Mouse (Mus musculus): ENCODE measurements at regions not wholly inside any gene's neighbourhood (a gene's known extent, or its start where the extent isn't known, plus 50 kb on each side); places are given as distances from the start of the nearest gene placed in this dataset.

GRCm38 (mm10) chr16:21308513-21308912 lies 104.0 kb downstream of the Ephb3 start:
- TF ChIP-seq CTCF (IDR thresholded peaks at IDR 0.05; ENCODE audit: control insufficient read depth, insufficient read depth, insufficient replicate concordance, low read depth, low read length) (no peak), POLR2A (IDR thresholded peaks at IDR 0.05; ENCODE audit: control insufficient read depth, low read depth, low read length) (no peak)
- H3K4me1 ChIP-seq (ENCODE audit: control insufficient read depth, insufficient read depth, low read length): peaks cover 11% of the 10 kb centered on the region
- H3K4me3 ChIP-seq (ENCODE audit: control insufficient read depth, low read depth, low read length): no peak overlapping the region
- no peaks in the 10 kb centered on the region for H3K36me3 ChIP-seq (ENCODE audit: control insufficient read depth, insufficient read depth, low read length)
- no peak overlapping the region for H3K27ac ChIP-seq (ENCODE audit: control insufficient read depth, insufficient read depth, low read depth, low read length)
- no peaks in the 10 kb centered on the region; the same call in 1 of the 2 replicates for H3K27me3 ChIP-seq (ENCODE audit: control insufficient read depth, insufficient read depth, low read length)

- H3K27me3 ChIP-seq (ENCODE audit: control insufficient read depth, insufficient read depth, low read length): no peaks in the 10 kb centered on the region; the same call in 1 of the 2 replicates
- peaks cover 11% of the 10 kb centered on the region for H3K4me1 ChIP-seq (ENCODE audit: control insufficient read depth, insufficient read depth, low read length)
- TF ChIP-seq CTCF (IDR thresholded peaks at IDR 0.05; ENCODE audit: control insufficient read depth, insufficient read depth, insufficient replicate concordance, low read depth, low read length): no peak
- no peak for TF ChIP-seq POLR2A (IDR thresholded peaks at IDR 0.05; ENCODE audit: control insufficient read depth, low read depth, low read length)
These were observed 106.4 kb downstream of the Ephb3 start for GRCm38 (mm10) chr16:21310636-21311615.

GRCm38 (mm10) chr16:21311781-21312180 lies 107.2 kb downstream of the Ephb3 start:
- H3K4me3 ChIP-seq (ENCODE audit: control insufficient read depth, low read depth, low read length): no peak overlapping the region

More at GRCm38 (mm10) chr16:21310636-21311615, 106.4 kb downstream of the Ephb3 start:
- H3K27ac ChIP-seq (ENCODE audit: control insufficient read depth, insufficient read depth, low read depth, low read length): no peak overlapping the region
- H3K36me3 ChIP-seq (ENCODE audit: control insufficient read depth, insufficient read depth, low read length): no peaks in the 10 kb centered on the region
- peak overlapping the region; percentile 33 for H3K4me3 ChIP-seq (ENCODE audit: control insufficient read depth, low read depth, low read length)

GRCm38 (mm10) chr16:21315751-21316151 lies 107.2 kb upstream of the Vps8 start:
- no peak overlapping the region for H3K27ac ChIP-seq (ENCODE audit: control insufficient read depth, insufficient read depth, low read depth, low read length)
- no peaks in the 10 kb centered on the region; the same call in 1 of the 2 replicates for H3K27me3 ChIP-seq (ENCODE audit: control insufficient read depth, insufficient read depth, low read length)
- H3K4me3 ChIP-seq (ENCODE audit: control insufficient read depth, low read depth, low read length): no peak overlapping the region
- H3K4me1 ChIP-seq (ENCODE audit: control insufficient read depth, insufficient read depth, low read length): peaks cover 6% of the 10 kb centered on the region
- no peaks in the 10 kb centered on the region for H3K36me3 ChIP-seq (ENCODE audit: control insufficient read depth, insufficient read depth, low read length)
- TF ChIP-seq CTCF (IDR thresholded peaks at IDR 0.05; ENCODE audit: control insufficient read depth, insufficient read depth, insufficient replicate concordance, low read depth, low read length) (no peak), POLR2A (IDR thresholded peaks at IDR 0.05; ENCODE audit: control insufficient read depth, low read depth, low read length) (no peak)

More at GRCm38 (mm10) chr16:21311781-21312180, 107.2 kb downstream of the Ephb3 start:
- Histone ChIP-seq H3K27ac (ENCODE audit: control insufficient read depth, insufficient read depth, low read depth, low read length) (no peak overlapping the region), H3K36me3 (ENCODE audit: control insufficient read depth, insufficient read depth, low read length) (no peaks in the 10 kb centered on the region), H3K4me1 (ENCODE audit: control insufficient read depth, insufficient read depth, low read length) (peaks cover 11% of the 10 kb centered on the region), H3K27me3 (ENCODE audit: control insufficient read depth, insufficient read depth, low read length) (no peaks in the 10 kb centered on the region; the same call in 1 of the 2 replicates)
- TF ChIP-seq POLR2A (IDR thresholded peaks at IDR 0.05; ENCODE audit: control insufficient read depth, low read depth, low read length) (no peak), CTCF (IDR thresholded peaks at IDR 0.05; ENCODE audit: control insufficient read depth, insufficient read depth, insufficient replicate concordance, low read depth, low read length) (no peak)

- Histone ChIP-seq H3K27ac (ENCODE audit: control insufficient read depth, insufficient read depth, low read depth, low read length) (no peak overlapping the region), H3K27me3 (ENCODE audit: control insufficient read depth, insufficient read depth, low read length) (no peaks in the 10 kb centered on the region), H3K4me1 (ENCODE audit: control insufficient read depth, insufficient read depth, low read length) (no peaks in the 10 kb centered on the region), H3K36me3 (ENCODE audit: control insufficient read depth, insufficient read depth, low read length) (no peaks in the 10 kb centered on the region), H3K4me3 (ENCODE audit: control insufficient read depth, low read depth, low read length) (no peak overlapping the region)
- TF ChIP-seq POLR2A (IDR thresholded peaks at IDR 0.05; ENCODE audit: control insufficient read depth, low read depth, low read length): no peak
- TF ChIP-seq CTCF (IDR thresholded peaks at IDR 0.05; ENCODE audit: control insufficient read depth, insufficient read depth, insufficient replicate concordance, low read depth, low read length): no peak
These were observed 104.8 kb upstream of the Vps8 start for GRCm38 (mm10) chr16:21318009-21318639.

GRCm38 (mm10) chr16:21318640-21319365 lies 104.1 kb upstream of the Vps8 start:
- Histone ChIP-seq H3K4me3 (ENCODE audit: control insufficient read depth, low read depth, low read length) (no peak overlapping the region), H3K4me1 (ENCODE audit: control insufficient read depth, insufficient read depth, low read length) (no peaks in the 10 kb centered on the region)
- TF ChIP-seq POLR2A (IDR thresholded peaks at IDR 0.05; ENCODE audit: control insufficient read depth, low read depth, low read length) (no peak), CTCF (IDR thresholded peaks at IDR 0.05; ENCODE audit: control insufficient read depth, insufficient read depth, insufficient replicate concordance, low read depth, low read length) (no peak)

More at GRCm38 (mm10) chr16:21318640-21319365, 104.1 kb upstream of the Vps8 start:
- H3K27me3 ChIP-seq (ENCODE audit: control insufficient read depth, insufficient read depth, low read length): no peaks in the 10 kb centered on the region
- H3K27ac ChIP-seq (ENCODE audit: control insufficient read depth, insufficient read depth, low read depth, low read length): no peak overlapping the region
- no peaks in the 10 kb centered on the region for H3K36me3 ChIP-seq (ENCODE audit: control insufficient read depth, insufficient read depth, low read length)
